ENCODE assay signal across 1 mouse cellular context in genomic region chr3:152245273-152245910, GRCm38 (mm10).
TF ChIP-seq lines count a peak whose summit lies in the region.

No protein-coding gene starts in this region.

TF ChIP-seq in MEL, 35 proteins besides CTCF, POLR2A, EP300 and RAD21 (continued from another document):
- TF ChIP-seq MAX (IDR thresholded peaks at IDR 0.05; ENCODE audit: low read length): no peak
- TF ChIP-seq ZNF384 (IDR thresholded peaks at IDR 0.05; ENCODE audit: low read depth, low read length): no peak
